Mouse (Mus musculus): ENCODE measurements around the gene Rfxap. TPM values are rescaled to one million over a fixed set of nuclear protein-coding genes. Genes with fewer than 3 reads are reported as not detected.
A peak's percentile ranks its signal among the peaks of the same experiment; 100 is the strongest.

The Rfxap gene
- polyA plus RNA-seq (2014; fragmentation: Nextera tagmentation; extraction: Ambion mirVana), result 43.2 and 44.3 TPM in 2 replicates

- peak within 1 kb of the TSS; percentile 84 for H3K4me3 ChIP-seq (ENCODE audit: low read depth, low read length)
- H3K27ac ChIP-seq (replicated peaks; ENCODE audit: low read depth, low read length), result peak within 1 kb of the TSS; percentile 80
- H3K4me1 ChIP-seq (ENCODE audit: control insufficient read depth, insufficient read depth, low read length), result no peaks in the 10 kb centered on the region
- peak within 1 kb of the TSS; percentile 93 for H3K4me2 ChIP-seq (ENCODE audit: low read depth, low read length)
- H3K9ac ChIP-seq (replicated peaks; ENCODE audit: low read length), result peak within 1 kb of the TSS; percentile 95
- H3K27me3 ChIP-seq (ENCODE audit: control insufficient read depth, insufficient read depth, low read length), result no peaks in the 10 kb centered on the region
- H3K9me3 ChIP-seq (replicated peaks; ENCODE audit: control insufficient read depth, low read length), result no peaks in the 10 kb centered on the region
- H3K36me3 ChIP-seq (replicated peaks; ENCODE audit: control insufficient read depth, insufficient read depth, low read depth, low read length), result no peaks in the 10 kb centered on the region
- DNase-seq (ENCODE audit: low spot score) (peak; percentile 95), ATAC-seq (replicated peaks; ENCODE audit: insufficient number of reproducible peaks, low FRiP score, low TSS enrichment, low read depth) (peak; percentile 93)
- 0% methylated on average over 50 of the region's 52 CpGs for WGBS
These were observed at the start of gene Rfxap for GRCm38 (mm10) chr3:54807666-54808217. TSS of gene Rfxap (minus strand) at chr3:54807791.

DNA sequence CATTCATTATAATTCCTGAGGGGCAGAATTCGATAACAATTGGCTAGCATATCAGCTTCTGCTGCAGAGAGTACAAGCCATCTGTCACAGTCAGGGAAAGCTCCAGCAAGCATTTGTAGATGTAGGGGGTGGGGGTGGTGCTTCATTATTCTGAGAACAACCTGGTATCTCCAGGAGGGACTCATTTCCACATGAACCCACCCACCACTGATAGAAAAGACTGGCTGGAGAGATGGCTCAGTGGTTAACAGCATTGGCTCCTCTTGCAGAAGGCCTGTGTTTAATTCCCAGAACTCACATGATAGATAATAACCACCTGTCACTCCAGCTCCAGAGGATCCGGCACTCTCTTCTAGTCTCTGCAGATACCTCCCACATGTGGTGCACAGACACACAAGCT lies 27.8 kb upstream of the Rfxap start:
- Histone ChIP-seq H3K27ac (replicated peaks; ENCODE audit: low read depth, low read length) (no peak overlapping the region), H3K4me1 (ENCODE audit: control insufficient read depth, insufficient read depth, low read length) (no peaks in the 10 kb centered on the region), H3K4me2 (ENCODE audit: low read depth, low read length) (no peak overlapping the region), H3K9me3 (replicated peaks; ENCODE audit: control insufficient read depth, low read length) (no peaks in the 10 kb centered on the region), H3K9ac (replicated peaks; ENCODE audit: low read length) (no peak overlapping the region), H3K36me3 (replicated peaks; ENCODE audit: control insufficient read depth, insufficient read depth, low read depth, low read length) (no peaks in the 10 kb centered on the region), H3K27me3 (ENCODE audit: control insufficient read depth, insufficient read depth, low read length) (no peaks in the 10 kb centered on the region), H3K4me3 (ENCODE audit: low read depth, low read length) (no peak overlapping the region)
- 65% methylated on average over 2 of the region's 2 CpGs for WGBS
- no peak for ATAC-seq (replicated peaks; ENCODE audit: insufficient number of reproducible peaks, low FRiP score, low TSS enrichment, low read depth)
- DNase-seq (ENCODE audit: low spot score), result no peak

DNA sequence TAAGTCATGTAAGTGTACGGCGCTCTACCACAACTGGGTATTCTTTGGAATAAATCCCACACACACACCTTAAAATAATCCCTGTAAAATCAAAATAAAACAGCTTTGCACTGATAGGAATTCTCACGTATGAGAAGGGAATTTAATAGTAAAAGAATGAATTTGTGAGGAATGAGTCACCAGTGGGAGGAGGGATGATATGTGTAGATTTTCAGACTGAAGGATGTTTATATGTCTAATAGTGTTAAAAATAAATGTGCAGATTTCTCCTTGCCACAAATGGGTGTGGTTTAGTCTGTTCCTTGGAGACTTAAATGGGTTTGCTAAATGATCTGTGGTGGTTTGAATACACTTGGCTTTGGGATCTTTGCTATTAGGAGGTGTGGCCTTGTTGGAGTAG lies 24.9 kb upstream of the Rfxap start:
- no peaks in the 10 kb centered on the region for H3K4me1 ChIP-seq (ENCODE audit: control insufficient read depth, insufficient read depth, low read length)
- H3K36me3 ChIP-seq (replicated peaks; ENCODE audit: control insufficient read depth, insufficient read depth, low read depth, low read length), result no peaks in the 10 kb centered on the region
- no peak for DNase-seq (ENCODE audit: low spot score)
- no peak overlapping the region for H3K27ac ChIP-seq (replicated peaks; ENCODE audit: low read depth, low read length)
- WGBS, result 90% methylated on average over 3 of the region's 3 CpGs
- H3K4me2 ChIP-seq (ENCODE audit: low read depth, low read length), result no peak overlapping the region
- no peak overlapping the region for H3K9ac ChIP-seq (replicated peaks; ENCODE audit: low read length)
- no peaks in the 10 kb centered on the region for H3K9me3 ChIP-seq (replicated peaks; ENCODE audit: control insufficient read depth, low read length)
- ATAC-seq (replicated peaks; ENCODE audit: insufficient number of reproducible peaks, low FRiP score, low TSS enrichment, low read depth), result no peak
- no peaks in the 10 kb centered on the region for H3K27me3 ChIP-seq (ENCODE audit: control insufficient read depth, insufficient read depth, low read length)
- no peak overlapping the region for H3K4me3 ChIP-seq (ENCODE audit: low read depth, low read length)

- Histone ChIP-seq H3K27ac (replicated peaks; ENCODE audit: low read depth, low read length) (no peak overlapping the region), H3K9me3 (replicated peaks; ENCODE audit: control insufficient read depth, low read length) (no peaks in the 10 kb centered on the region), H3K4me3 (ENCODE audit: low read depth, low read length) (no peak overlapping the region), H3K4me2 (ENCODE audit: low read depth, low read length) (no peak overlapping the region), H3K36me3 (replicated peaks; ENCODE audit: control insufficient read depth, insufficient read depth, low read depth, low read length) (no peaks in the 10 kb centered on the region), H3K27me3 (ENCODE audit: control insufficient read depth, insufficient read depth, low read length) (no peaks in the 10 kb centered on the region), H3K9ac (replicated peaks; ENCODE audit: low read length) (no peak overlapping the region), H3K4me1 (ENCODE audit: control insufficient read depth, insufficient read depth, low read length) (no peaks in the 10 kb centered on the region)
- 68% methylated on average over 5 of the region's 5 CpGs for WGBS
- DNase-seq (ENCODE audit: low spot score) (no peak), ATAC-seq (replicated peaks; ENCODE audit: insufficient number of reproducible peaks, low FRiP score, low TSS enrichment, low read depth) (no peak)
These were observed 14.9 kb upstream of the Rfxap start for GRCm38 (mm10) chr3:54822526-54822925.

GRCm38 (mm10) chr3:54815292-54815691 lies 7.7 kb upstream of the Rfxap start:
- ATAC-seq (replicated peaks; ENCODE audit: insufficient number of reproducible peaks, low FRiP score, low TSS enrichment, low read depth) (no peak), DNase-seq (ENCODE audit: low spot score) (peak; percentile 78)
- Histone ChIP-seq H3K36me3 (replicated peaks; ENCODE audit: control insufficient read depth, insufficient read depth, low read depth, low read length) (no peaks in the 10 kb centered on the region), H3K27ac (replicated peaks; ENCODE audit: low read depth, low read length) (no peak overlapping the region), H3K27me3 (ENCODE audit: control insufficient read depth, insufficient read depth, low read length) (no peaks in the 10 kb centered on the region), H3K9ac (replicated peaks; ENCODE audit: low read length) (no peak overlapping the region), H3K4me1 (ENCODE audit: control insufficient read depth, insufficient read depth, low read length) (no peaks in the 10 kb centered on the region), H3K4me3 (ENCODE audit: low read depth, low read length) (no peak overlapping the region), H3K4me2 (ENCODE audit: low read depth, low read length) (no peak overlapping the region), H3K9me3 (replicated peaks; ENCODE audit: control insufficient read depth, low read length) (no peaks in the 10 kb centered on the region)
- 25% methylated on average over 3 of the region's 3 CpGs for WGBS

- no peak overlapping the region for H3K9ac ChIP-seq (replicated peaks; ENCODE audit: low read length)
- no peak overlapping the region for H3K4me2 ChIP-seq (ENCODE audit: low read depth, low read length)
- DNase-seq (ENCODE audit: low spot score), result no peak
- H3K36me3 ChIP-seq (replicated peaks; ENCODE audit: control insufficient read depth, insufficient read depth, low read depth, low read length), result no peaks in the 10 kb centered on the region
- no peak for ATAC-seq (replicated peaks; ENCODE audit: insufficient number of reproducible peaks, low FRiP score, low TSS enrichment, low read depth)
- no peaks in the 10 kb centered on the region for H3K4me1 ChIP-seq (ENCODE audit: control insufficient read depth, insufficient read depth, low read length)
- no peak overlapping the region for H3K4me3 ChIP-seq (ENCODE audit: low read depth, low read length)
- no peaks in the 10 kb centered on the region for H3K9me3 ChIP-seq (replicated peaks; ENCODE audit: control insufficient read depth, low read length)
- H3K27me3 ChIP-seq (ENCODE audit: control insufficient read depth, insufficient read depth, low read length), result no peaks in the 10 kb centered on the region
- H3K27ac ChIP-seq (replicated peaks; ENCODE audit: low read depth, low read length), result no peak overlapping the region
- WGBS, result 72% methylated on average over 6 of the region's 6 CpGs
These were observed 7.0 kb upstream of the Rfxap start for GRCm38 (mm10) chr3:54814622-54815021.

DNA sequence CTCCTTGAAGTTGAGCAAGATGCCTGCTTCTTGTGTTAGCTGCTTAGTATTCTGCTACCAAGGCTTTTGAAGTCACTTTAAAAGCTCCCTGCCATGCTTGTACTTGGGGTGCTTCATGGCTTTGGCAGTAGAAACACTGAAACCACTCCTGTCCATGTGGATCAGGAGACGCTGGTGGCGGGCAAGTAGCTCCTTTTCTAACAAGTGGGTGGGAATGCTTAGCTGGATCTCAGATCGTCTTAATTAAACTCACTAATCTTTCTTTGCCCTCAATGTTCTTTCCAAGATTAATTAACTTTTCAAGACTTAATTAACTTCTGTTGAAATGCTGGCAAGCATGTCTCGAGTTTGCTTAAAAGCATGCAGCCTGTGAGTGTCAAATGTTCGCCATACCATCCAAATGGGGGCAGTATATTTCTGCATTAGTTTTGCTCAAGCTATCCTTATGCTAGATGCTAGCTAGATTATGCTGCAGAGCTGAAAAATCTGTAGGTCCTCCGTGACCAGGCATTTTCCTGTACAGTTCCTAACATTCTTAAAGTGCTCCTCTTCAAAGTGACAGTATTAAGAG lies 5.9 kb upstream of the Rfxap start:
- 80% methylated on average over 6 of the region's 6 CpGs for WGBS
- no peak overlapping the region for H3K4me2 ChIP-seq (ENCODE audit: low read depth, low read length)
- no peaks in the 10 kb centered on the region for H3K36me3 ChIP-seq (replicated peaks; ENCODE audit: control insufficient read depth, insufficient read depth, low read depth, low read length)
- no peak for DNase-seq (ENCODE audit: low spot score)
- H3K4me1 ChIP-seq (ENCODE audit: control insufficient read depth, insufficient read depth, low read length), result no peaks in the 10 kb centered on the region
- H3K9me3 ChIP-seq (replicated peaks; ENCODE audit: control insufficient read depth, low read length), result no peaks in the 10 kb centered on the region
- no peak overlapping the region for H3K27ac ChIP-seq (replicated peaks; ENCODE audit: low read depth, low read length)
- H3K4me3 ChIP-seq (ENCODE audit: low read depth, low read length), result no peak overlapping the region
- H3K27me3 ChIP-seq (ENCODE audit: control insufficient read depth, insufficient read depth, low read length), result no peaks in the 10 kb centered on the region
- no peak overlapping the region for H3K9ac ChIP-seq (replicated peaks; ENCODE audit: low read length)
- ATAC-seq (replicated peaks; ENCODE audit: insufficient number of reproducible peaks, low FRiP score, low TSS enrichment, low read depth), result no peak

DNA sequence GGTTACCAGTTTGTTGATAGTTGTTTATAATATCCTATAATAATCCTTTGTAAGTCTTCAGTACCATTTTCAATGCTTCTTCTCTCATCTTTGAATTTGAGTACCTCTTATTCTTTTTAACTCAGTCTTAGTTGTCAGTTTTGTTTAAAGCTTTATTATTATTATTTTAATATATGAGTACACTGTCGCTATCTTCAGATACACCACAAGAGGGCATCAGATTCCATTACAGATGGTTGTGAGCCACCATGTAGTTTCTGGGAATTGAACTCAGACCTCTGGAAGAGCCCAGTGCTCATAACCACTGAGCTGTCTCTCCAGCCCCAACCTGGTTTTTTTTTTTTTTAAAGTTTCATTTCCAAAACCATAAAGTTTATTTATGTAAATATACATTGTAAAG lies 4.0 kb upstream of the Rfxap start:
- H3K27me3 ChIP-seq (ENCODE audit: control insufficient read depth, insufficient read depth, low read length), result no peaks in the 10 kb centered on the region
- no peaks in the 10 kb centered on the region for H3K36me3 ChIP-seq (replicated peaks; ENCODE audit: control insufficient read depth, insufficient read depth, low read depth, low read length)
- H3K9me3 ChIP-seq (replicated peaks; ENCODE audit: control insufficient read depth, low read length), result no peaks in the 10 kb centered on the region
- no peak for DNase-seq (ENCODE audit: low spot score)
- WGBS, result 49% methylated on average over 1 of the region's 1 CpGs
- no peak overlapping the region for H3K4me2 ChIP-seq (ENCODE audit: low read depth, low read length)
- no peak for ATAC-seq (replicated peaks; ENCODE audit: insufficient number of reproducible peaks, low FRiP score, low TSS enrichment, low read depth)
- H3K4me1 ChIP-seq (ENCODE audit: control insufficient read depth, insufficient read depth, low read length), result no peaks in the 10 kb centered on the region
- H3K4me3 ChIP-seq (ENCODE audit: low read depth, low read length), result no peak overlapping the region
- no peak overlapping the region for H3K27ac ChIP-seq (replicated peaks; ENCODE audit: low read depth, low read length)
- H3K9ac ChIP-seq (replicated peaks; ENCODE audit: low read length), result no peak overlapping the region

All from embryonic facial prominence, embryonic 11.5 days (tissue).